Mouse (Mus musculus): ENCODE measurements around the gene Cmpk2. TPM values are rescaled to one million over a fixed set of nuclear protein-coding genes. Genes with fewer than 3 reads are reported as not detected.
A peak's percentile ranks its signal among the peaks of the same experiment; 100 is the strongest.

The Cmpk2 gene
- polyA plus RNA-seq, 1 experiment = 8.3 TPM

- H3K4me3 ChIP-seq (ENCODE audit: extremely low read depth, insufficient read depth, insufficient read length) = no peak overlapping the region
- H3K27ac ChIP-seq (ENCODE audit: insufficient read depth, low read length) = peak overlapping the region; percentile 56; the same call in 1 of the 2 replicates
- 6% methylated on average over 2 of the region's 2 CpGs for WGBS
- H3K36me3 ChIP-seq (ENCODE audit: control insufficient read depth, insufficient read depth, low read length) = no peaks in the 10 kb centered on the region
- TF ChIP-seq POLR2A (IDR thresholded peaks at IDR 0.05; ENCODE audit: low read depth, low read length) (no peak), CTCF (IDR thresholded peaks at IDR 0.05; ENCODE audit: extremely low read depth, insufficient read depth, insufficient read length, insufficient replicate concordance) (no peak)
- DNase-seq (ENCODE audit: low read depth in 1 of 2, low spot score in 2 of 2) = no peak
- H3K4me1 ChIP-seq (ENCODE audit: control insufficient read depth, insufficient read depth, insufficient read length) = peaks cover 22% of the 10 kb centered on the region; the same call in 1 of the 2 replicates
- no peaks in the 10 kb centered on the region for H3K27me3 ChIP-seq (ENCODE audit: control insufficient read depth, insufficient read depth, low read length)
These were observed 8.9 kb upstream of the Cmpk2 start for GRCm38 (mm10) chr12:26460091-26460490.

GRCm38 (mm10) chr12:26465600-26465999 lies 3.4 kb upstream of the Cmpk2 start:
- 69% methylated on average over 5 of the region's 5 CpGs for WGBS
- H3K4me3 ChIP-seq (ENCODE audit: extremely low read depth, insufficient read depth, insufficient read length) = no peak overlapping the region
- no peak overlapping the region for H3K27ac ChIP-seq (ENCODE audit: insufficient read depth, low read length)
- H3K4me1 ChIP-seq (ENCODE audit: control insufficient read depth, insufficient read depth, insufficient read length) = peaks cover 6% of the 10 kb centered on the region; the same call in 1 of the 2 replicates
- TF ChIP-seq POLR2A (IDR thresholded peaks at IDR 0.05; ENCODE audit: low read depth, low read length) (no peak), CTCF (IDR thresholded peaks at IDR 0.05; ENCODE audit: extremely low read depth, insufficient read depth, insufficient read length, insufficient replicate concordance) (no peak)
- no peak for DNase-seq (ENCODE audit: low read depth in 1 of 2, low spot score in 2 of 2)
- H3K36me3 ChIP-seq (ENCODE audit: control insufficient read depth, insufficient read depth, low read length) = no peaks in the 10 kb centered on the region
- no peaks in the 10 kb centered on the region for H3K27me3 ChIP-seq (ENCODE audit: control insufficient read depth, insufficient read depth, low read length)

GRCm38 (mm10) chr12:26470042-26470409 lies 1.0 kb downstream of the Cmpk2 start:
- Histone ChIP-seq H3K27ac (ENCODE audit: insufficient read depth, low read length) (peak overlapping the region; percentile 72), H3K4me3 (ENCODE audit: extremely low read depth, insufficient read depth, insufficient read length) (peak overlapping the region; percentile 66), H3K4me1 (ENCODE audit: control insufficient read depth, insufficient read depth, insufficient read length) (peaks cover 6% of the 10 kb centered on the region), H3K27me3 (ENCODE audit: control insufficient read depth, insufficient read depth, low read length) (no peaks in the 10 kb centered on the region), H3K36me3 (ENCODE audit: control insufficient read depth, insufficient read depth, low read length) (peaks cover 6% of the 10 kb centered on the region)
- TF ChIP-seq POLR2A (IDR thresholded peaks at IDR 0.05; ENCODE audit: low read depth, low read length) (no peak), CTCF (IDR thresholded peaks at IDR 0.05; ENCODE audit: extremely low read depth, insufficient read depth, insufficient read length, insufficient replicate concordance) (no peak)
- 18% methylated on average over 6 of the region's 6 CpGs for WGBS
- DNase-seq (ENCODE audit: low read depth in 1 of 2, low spot score in 2 of 2) = no peak

GRCm38 (mm10) chr12:26471376-26471775 lies 2.4 kb downstream of the Cmpk2 start:
- TF ChIP-seq CTCF (IDR thresholded peaks at IDR 0.05; ENCODE audit: extremely low read depth, insufficient read depth, insufficient read length, insufficient replicate concordance) (no peak), POLR2A (IDR thresholded peaks at IDR 0.05; ENCODE audit: low read depth, low read length) (no peak)
- no peak overlapping the region for H3K4me3 ChIP-seq (ENCODE audit: extremely low read depth, insufficient read depth, insufficient read length)
- no peak overlapping the region for H3K27ac ChIP-seq (ENCODE audit: insufficient read depth, low read length)
- DNase-seq (ENCODE audit: low read depth in 1 of 2, low spot score in 2 of 2) = no peak
- H3K27me3 ChIP-seq (ENCODE audit: control insufficient read depth, insufficient read depth, low read length) = no peaks in the 10 kb centered on the region
- peaks cover 6% of the 10 kb centered on the region for H3K4me1 ChIP-seq (ENCODE audit: control insufficient read depth, insufficient read depth, insufficient read length)
- 86% methylated on average over 3 of the region's 3 CpGs for WGBS
- peaks cover 9% of the 10 kb centered on the region for H3K36me3 ChIP-seq (ENCODE audit: control insufficient read depth, insufficient read depth, low read length)

- no peak for TF ChIP-seq CTCF (IDR thresholded peaks at IDR 0.05; ENCODE audit: extremely low read depth, insufficient read depth, insufficient read length, insufficient replicate concordance)
- no peak for TF ChIP-seq POLR2A (IDR thresholded peaks at IDR 0.05; ENCODE audit: low read depth, low read length)
- Histone ChIP-seq H3K4me3 (ENCODE audit: extremely low read depth, insufficient read depth, insufficient read length) (no peak overlapping the region), H3K36me3 (ENCODE audit: control insufficient read depth, insufficient read depth, low read length) (peaks cover 17% of the 10 kb centered on the region), H3K27me3 (ENCODE audit: control insufficient read depth, insufficient read depth, low read length) (no peaks in the 10 kb centered on the region), H3K27ac (ENCODE audit: insufficient read depth, low read length) (no peak overlapping the region), H3K4me1 (ENCODE audit: control insufficient read depth, insufficient read depth, insufficient read length) (peaks cover 6% of the 10 kb centered on the region)
- DNase-seq (ENCODE audit: low read depth in 1 of 2, low spot score in 2 of 2) = no peak
- WGBS = 84% methylated on average over 3 of the region's 3 CpGs
These were observed 3.9 kb downstream of the Cmpk2 start for GRCm38 (mm10) chr12:26472770-26473481.

GRCm38 (mm10) chr12:26473746-26474145 lies 4.7 kb downstream of the Cmpk2 start:
- Histone ChIP-seq H3K27ac (ENCODE audit: insufficient read depth, low read length) (no peak overlapping the region), H3K4me3 (ENCODE audit: extremely low read depth, insufficient read depth, insufficient read length) (no peak overlapping the region), H3K27me3 (ENCODE audit: control insufficient read depth, insufficient read depth, low read length) (no peaks in the 10 kb centered on the region), H3K36me3 (ENCODE audit: control insufficient read depth, insufficient read depth, low read length) (peaks cover 21% of the 10 kb centered on the region), H3K4me1 (ENCODE audit: control insufficient read depth, insufficient read depth, insufficient read length) (peaks cover 5% of the 10 kb centered on the region)
- 87% methylated on average over 6 of the region's 6 CpGs for WGBS
- TF ChIP-seq CTCF (IDR thresholded peaks at IDR 0.05; ENCODE audit: extremely low read depth, insufficient read depth, insufficient read length, insufficient replicate concordance) (no peak), POLR2A (IDR thresholded peaks at IDR 0.05; ENCODE audit: low read depth, low read length) (no peak)
- DNase-seq (ENCODE audit: low read depth in 1 of 2, low spot score in 2 of 2) = no peak

GRCm38 (mm10) chr12:26477198-26477597 lies 8.2 kb downstream of the Cmpk2 start:
- Histone ChIP-seq H3K4me3 (ENCODE audit: extremely low read depth, insufficient read depth, insufficient read length) (no peak overlapping the region), H3K27ac (ENCODE audit: insufficient read depth, low read length) (no peak overlapping the region), H3K27me3 (ENCODE audit: control insufficient read depth, insufficient read depth, low read length) (no peaks in the 10 kb centered on the region), H3K36me3 (ENCODE audit: control insufficient read depth, insufficient read depth, low read length) (peaks cover 20% of the 10 kb centered on the region), H3K4me1 (ENCODE audit: control insufficient read depth, insufficient read depth, insufficient read length) (no peaks in the 10 kb centered on the region; the same call in 1 of the 2 replicates)
- TF ChIP-seq CTCF (IDR thresholded peaks at IDR 0.05; ENCODE audit: extremely low read depth, insufficient read depth, insufficient read length, insufficient replicate concordance) = no peak
- no peak for TF ChIP-seq POLR2A (IDR thresholded peaks at IDR 0.05; ENCODE audit: low read depth, low read length)
- 86% methylated on average over 5 of the region's 5 CpGs for WGBS
- no peak for DNase-seq (ENCODE audit: low read depth in 1 of 2, low spot score in 2 of 2)
